Mouse (Mus musculus): ENCODE measurements around the gene Pde11a.

DNA sequence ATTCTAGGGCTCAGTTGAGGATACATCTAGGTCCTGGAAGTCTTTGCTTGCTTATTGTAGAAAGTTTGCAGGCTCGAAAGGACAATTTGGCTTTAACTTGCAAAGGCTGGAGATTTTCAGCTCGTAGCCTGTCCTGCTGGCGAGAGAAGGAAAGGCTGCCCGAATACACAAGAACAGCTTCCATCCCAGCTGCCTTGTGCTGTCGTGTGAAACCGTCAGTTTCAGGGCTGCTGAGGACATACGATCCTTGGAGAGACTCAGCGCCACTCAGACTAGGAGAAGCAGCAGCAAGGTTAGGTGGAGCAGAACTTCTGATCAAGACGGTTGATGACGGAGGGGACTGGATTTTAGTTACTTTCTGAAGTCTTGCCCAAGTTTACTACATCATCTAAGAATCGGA is 287.2 kb downstream of the Pde11a start:
- TF ChIP-seq CTCF (IDR thresholded peaks at IDR 0.05; ENCODE audit: insufficient read depth, low read depth, low read length) = no peak
- TF ChIP-seq POLR2A (IDR thresholded peaks at IDR 0.05; ENCODE audit: insufficient read depth, low read depth, low read length) = no peak

Data from olfactory bulb, adult 2 months (tissue).